Mouse (Mus musculus) E14TG2a.4 (cell line): ENCODE results near the gene Cdc27.

Experiments used
- H3K27me3 ChIP-seq: 2 replicates; pipeline ENCODE4 v1.6.1; 2014; ENCODE audit warnings: low read length, control low read depth; ENCODE audit not compliant: insufficient read depth
- H3K36me3 ChIP-seq: 2 replicates; pipeline ENCODE4 v1.6.1; 2014; ENCODE audit warnings: low read length, control low read depth; ENCODE audit not compliant: insufficient read depth
- H3K4me1 ChIP-seq: replicated peaks from 2 replicates; pipeline ENCODE4 v1.6.1; 2014; ENCODE audit warnings: low read depth, low read length, control low read depth
- H3K4me3 ChIP-seq: replicated peaks from 2 replicates; pipeline ENCODE4 v1.5.1; 2014; ENCODE audit warnings: mild to moderate bottlenecking, low read length
- H3K9me3 ChIP-seq: 2 replicates; pipeline ENCODE4 v1.6.1; 2014; ENCODE audit warnings: low read length, control low read depth
- CTCF ChIP-seq: conservative IDR thresholded peaks from 2 replicates; pipeline ENCODE4 v1.5.1; 2014; ENCODE audit warnings: low read length
- NANOG ChIP-seq: IDR thresholded peaks from 2 replicates; pipeline ENCODE4 v1.6.1; 2014; ENCODE audit warnings: borderline replicate concordance, low read length, mixed read lengths
- POU5F1 ChIP-seq: IDR thresholded peaks from 2 replicates; pipeline ENCODE4 v1.6.1; 2014; ENCODE audit warnings: low read length, borderline replicate concordance

Gene Cdc27

GRCm38 (mm10) chr11:104488292-104488691 is 62.1 kb downstream of the Cdc27 start:
- Histone ChIP-seq H3K4me1 (no peaks in the 10 kb centered on the region; the same call in 1 of the 2 replicates), H3K4me3 (no peak overlapping the region), H3K36me3 (no peaks in the 10 kb centered on the region), H3K9me3 (peaks cover 14% of the 10 kb centered on the region), H3K27me3 (no peaks in the 10 kb centered on the region)
- TF ChIP-seq CTCF (peak; percentile 31), NANOG (no peak), POU5F1 (no peak)

GRCm38 (mm10) chr11:104481971-104482370 is 68.4 kb downstream of the Cdc27 start:
- Histone ChIP-seq H3K9me3 (0 out of 2 replicates have a peak, but pooled peaks cover 9% of the 10 kb centered on the region), H3K27me3 (no peaks in the 10 kb centered on the region), H3K4me3 (no peak overlapping the region), H3K36me3 (no peaks in the 10 kb centered on the region), H3K4me1 (no peaks in the 10 kb centered on the region; the same call in 1 of the 2 replicates)
- TF ChIP-seq NANOG (no peak), POU5F1 (no peak)

DNA sequence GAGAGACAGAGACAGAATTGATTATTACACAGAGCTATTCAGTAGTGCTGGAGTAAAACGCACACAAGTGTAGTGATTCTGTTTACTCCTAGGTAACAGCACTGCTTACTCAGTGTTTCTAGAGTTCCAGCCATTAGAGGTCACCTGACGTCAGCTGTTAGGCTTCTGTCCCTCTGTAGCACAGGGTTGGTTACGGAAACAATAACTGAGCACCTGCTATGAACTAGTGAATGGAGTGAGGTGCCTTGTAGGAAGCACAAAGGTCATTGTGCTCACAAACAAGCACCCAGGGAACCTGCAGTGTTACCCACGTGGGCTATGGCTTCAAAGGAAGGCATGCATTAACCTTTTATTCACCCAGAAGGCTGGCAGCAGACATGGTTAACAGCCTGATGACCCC is 70.9 kb downstream of the Cdc27 start:
- Histone ChIP-seq H3K4me3 (no peak overlapping the region), H3K36me3 (no peaks in the 10 kb centered on the region), H3K27me3 (no peaks in the 10 kb centered on the region), H3K9me3 (0 out of 2 replicates have a peak, but pooled peaks cover 3% of the 10 kb centered on the region), H3K4me1 (no peaks in the 10 kb centered on the region; the same call in 1 of the 2 replicates)
- no peak for TF ChIP-seq NANOG
- no peak for TF ChIP-seq POU5F1
- TF ChIP-seq CTCF: no peak

DNA sequence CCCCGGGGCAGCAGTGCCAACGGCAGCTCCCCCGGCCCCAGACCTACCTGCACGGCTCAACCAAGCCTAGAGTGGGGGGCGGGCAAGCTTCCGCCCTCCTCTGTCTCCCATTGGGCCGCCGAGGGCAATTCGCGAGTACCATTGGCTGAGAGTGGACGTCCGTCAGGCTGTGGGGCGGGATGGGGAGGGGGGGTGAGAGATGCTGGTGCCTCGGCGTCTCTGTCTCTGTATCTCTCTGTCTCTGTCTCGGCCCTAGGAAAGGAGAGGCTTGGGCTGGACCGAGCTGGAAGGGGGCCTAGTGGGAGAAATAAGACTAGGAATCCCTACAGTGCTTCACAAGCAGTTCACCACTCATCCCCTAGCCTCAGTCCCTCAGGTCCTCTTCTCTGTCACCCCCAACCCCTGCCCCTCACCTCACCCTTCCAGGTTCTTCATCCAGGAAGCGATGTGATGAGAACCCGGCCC is 81.0 kb downstream of the Cdc27 start:
- peaks cover 22% of the 10 kb centered on the region for H3K36me3 ChIP-seq
- H3K4me3 ChIP-seq: peak overlapping the region; percentile 87
- no peaks in the 10 kb centered on the region for H3K9me3 ChIP-seq
- H3K4me1 ChIP-seq: peaks cover 22% of the 10 kb centered on the region
- TF ChIP-seq CTCF (no peak), POU5F1 (no peak), NANOG (no peak)
- H3K27me3 ChIP-seq: no peaks in the 10 kb centered on the region; the same call in 1 of the 2 replicates

GRCm38 (mm10) chr11:104468751-104469268 is 81.6 kb downstream of the Cdc27 start, which contains the start of gene Kansl1:
Gene Kansl1, minus strand, starts transcription at chr11:104468861.
- H3K36me3 ChIP-seq: peaks cover 28% of the 10 kb centered on the region
- peaks cover 24% of the 10 kb centered on the region for H3K4me1 ChIP-seq
- no peak for TF ChIP-seq POU5F1
- no peak for TF ChIP-seq NANOG
- no peak for TF ChIP-seq CTCF
- H3K27me3 ChIP-seq: no peaks in the 10 kb centered on the region; the same call in 1 of the 2 replicates
- H3K9me3 ChIP-seq: no peaks in the 10 kb centered on the region
- H3K4me3 ChIP-seq: peak within 1 kb of the TSS; percentile 87

DNA sequence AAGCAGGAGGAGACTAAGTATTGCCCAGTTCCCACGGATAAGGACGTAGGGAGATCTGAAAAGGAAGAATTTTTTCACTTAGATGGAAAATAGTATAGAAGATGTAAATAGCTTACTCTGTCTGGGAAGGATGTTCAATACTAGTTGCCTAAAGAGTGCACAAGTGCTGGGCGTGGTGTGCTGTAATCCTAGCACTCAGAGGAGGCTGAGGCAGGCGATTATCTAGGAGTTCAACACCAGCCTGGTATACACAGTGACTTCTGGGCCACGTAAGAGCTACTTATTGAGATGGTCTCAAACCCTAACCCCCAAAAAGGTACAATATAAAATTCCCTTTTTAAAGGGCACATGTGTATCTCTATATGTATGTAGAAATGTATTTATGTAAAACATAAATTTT is 82.7 kb downstream of the Cdc27 start:
- Histone ChIP-seq H3K9me3 (no peaks in the 10 kb centered on the region), H3K4me3 (no peak overlapping the region), H3K36me3 (peaks cover 37% of the 10 kb centered on the region), H3K27me3 (no peaks in the 10 kb centered on the region), H3K4me1 (peaks cover 24% of the 10 kb centered on the region)
- TF ChIP-seq NANOG (no peak), POU5F1 (no peak), CTCF (no peak)

DNA sequence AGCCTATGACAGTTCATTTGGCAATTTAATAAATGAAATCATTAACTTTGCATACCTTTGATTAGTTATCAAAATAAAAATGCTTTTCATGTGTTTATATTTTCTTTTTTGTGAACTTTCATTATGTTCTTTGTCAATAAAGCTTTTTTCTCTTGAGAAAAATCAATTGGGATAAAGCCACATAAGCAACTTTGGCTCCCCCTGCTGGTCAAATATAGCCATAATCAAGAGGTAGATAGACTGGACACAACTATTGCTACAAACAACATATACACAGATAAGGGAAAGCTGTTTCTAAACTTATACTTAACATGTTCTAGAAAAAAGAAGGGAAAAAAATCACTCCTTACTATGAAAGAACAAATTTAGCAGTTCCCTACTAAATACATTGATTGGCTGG is 88.9 kb downstream of the Cdc27 start:
- TF ChIP-seq NANOG (no peak), CTCF (peak; percentile 84)
- H3K4me3 ChIP-seq: no peak overlapping the region
- H3K36me3 ChIP-seq: peaks cover 45% of the 10 kb centered on the region
- H3K4me1 ChIP-seq: peaks cover 10% of the 10 kb centered on the region; the same call in 1 of the 2 replicates
- H3K9me3 ChIP-seq: no peaks in the 10 kb centered on the region
- H3K27me3 ChIP-seq: no peaks in the 10 kb centered on the region

- H3K36me3 ChIP-seq: peaks cover 34% of the 10 kb centered on the region
- H3K9me3 ChIP-seq: no peaks in the 10 kb centered on the region
- peaks cover 14% of the 10 kb centered on the region; the same call in 1 of the 2 replicates for H3K4me1 ChIP-seq
- TF ChIP-seq CTCF (no peak), NANOG (no peak), POU5F1 (no peak)
- no peak overlapping the region for H3K4me3 ChIP-seq
- no peaks in the 10 kb centered on the region for H3K27me3 ChIP-seq
Measured at GRCm38 (mm10) chr11:104459671-104460070, 90.7 kb downstream of the Cdc27 start.

- H3K36me3 ChIP-seq: peaks cover 22% of the 10 kb centered on the region
- no peak for TF ChIP-seq CTCF
- no peaks in the 10 kb centered on the region for H3K9me3 ChIP-seq
- no peak overlapping the region for H3K4me3 ChIP-seq
- peaks cover 10% of the 10 kb centered on the region; the same call in 1 of the 2 replicates for H3K4me1 ChIP-seq
- H3K27me3 ChIP-seq: no peaks in the 10 kb centered on the region
Measured at GRCm38 (mm10) chr11:104458507-104458906, 91.9 kb downstream of the Cdc27 start.
